Mouse (Mus musculus): ENCODE measurements around the gene Gtdc1. TPM values are rescaled to one million over a fixed set of nuclear protein-coding genes. Genes with fewer than 3 reads are reported as not detected.

The Gtdc1 gene
- polyA plus RNA-seq (2012; ENCODE audit: low replicate concordance) = 2.2 and 2.8 TPM in 2 replicates

GRCm38 (mm10) chr2:44927482-44927811 is at the start of gene Gtdc1:
TSS of gene Gtdc1 (minus strand) at chr2:44927657.

Other genes starting within 250 kb of the Gtdc1 start
- 7.0 and 7.3 TPM in 2 replicates for gene Zeb2, start 189.7 kb upstream of the Gtdc1 start, polyA plus RNA-seq (2012; ENCODE audit: low replicate concordance)

Measured in leukemia stem cell, adult 10-12 weeks (primary cell).